ENCODE assay signal across 8 mouse cellular contexts in the genomic region with DNA sequence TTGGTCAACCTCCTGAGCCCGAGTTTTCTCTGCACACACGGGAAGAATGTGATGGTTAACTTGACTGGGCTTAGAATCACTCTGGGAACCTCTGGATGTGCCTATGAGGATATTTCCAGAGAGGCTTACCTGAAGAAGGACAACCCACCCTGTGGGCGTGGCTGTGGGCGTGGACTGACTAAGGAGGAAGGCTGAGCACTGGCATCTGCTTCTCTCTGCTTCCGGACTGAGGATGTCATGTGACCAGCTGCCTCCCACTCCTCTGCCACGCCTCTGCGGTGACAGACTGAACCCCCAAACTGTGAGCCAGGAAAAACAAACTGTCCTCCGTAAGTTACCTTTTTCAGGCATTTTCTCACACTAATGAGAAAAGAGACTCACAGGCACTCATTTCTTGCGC. TPM values are rescaled to one million over a fixed set of nuclear protein-coding genes. Genes with fewer than 3 reads are reported as not detected.
DNase-seq lines count a peak whose midpoint lies in the region; ATAC-seq and TF ChIP-seq lines count a peak whose summit lies in the region.

No protein-coding gene starts in this region.

- WGBS in lung, embryonic 15.5 days: 18% methylated on average over 9 of the region's 9 CpGs
- 20% methylated on average over 9 of the region's 9 CpGs for WGBS in stomach, postnatal 0 days

- no peak overlapping the region for H3K9ac ChIP-seq in lung, embryonic 15.5 days
- H3K9ac ChIP-seq in stomach, postnatal 0 days (ENCODE audit: low read length): 0 out of 2 replicates have a peak overlapping the region, but pooled peaks have one; percentile 8

- peak; percentile 56; the same call in 1 of the 2 replicates for ATAC-seq in lung, embryonic 15.5 days (ENCODE audit: borderline replicate concordance, extremely low read depth, low FRiP score, low TSS enrichment)
- ATAC-seq in stomach, postnatal 0 days (ENCODE audit: low FRiP score, low TSS enrichment): peak; percentile 21; the same call in 1 of the 2 replicates

- TF ChIP-seq CTCF in stomach, postnatal 0 days (IDR thresholded peaks at IDR 0.05; ENCODE audit: low read depth): no peak

- peak; percentile 37 to 56 for DNase-seq in urinary bladder, postnatal 36 days (ENCODE audit: low spot score in 2 of 2)
- no peak for DNase-seq in urinary bladder, postnatal 4 days (ENCODE audit: low spot score in 2 of 2)
- DNase-seq in kidney, adult 9 months: peak; percentile 82
- peak; percentile 87 for DNase-seq in stomach, postnatal 0 days (ENCODE audit: low spot score)
- no peak for DNase-seq in layer of hippocampus, postnatal 10 days (ENCODE audit: low spot score in 2 of 2)
- no peak for DNase-seq in thymus, postnatal 25 days

- no peak for TF ChIP-seq EP300 in stomach, postnatal 0 days (optimal IDR thresholded peaks at IDR 0.05)

- H3K4me3 ChIP-seq in erythroblast, embryonic 14.5 days (replicated peaks): peak overlapping the region; percentile 54
- H3K4me3 ChIP-seq in lung, embryonic 15.5 days: peak overlapping the region; percentile 18
- H3K4me3 ChIP-seq in stomach, postnatal 0 days (ENCODE audit: low read depth, low read length): peak overlapping the region; percentile 27

- H3K4me2 ChIP-seq in lung, embryonic 15.5 days: peak overlapping the region; percentile 44
- H3K4me2 ChIP-seq in stomach, postnatal 0 days (replicated peaks; ENCODE audit: low read depth): peak overlapping the region; percentile 40

- H3K4me1 ChIP-seq in erythroblast, embryonic 14.5 days (ENCODE audit: control insufficient read depth): peaks cover 42% of the 10 kb centered on the region
- peaks cover 16% of the 10 kb centered on the region for H3K4me1 ChIP-seq in lung, embryonic 15.5 days
- no peaks in the 10 kb centered on the region for H3K4me1 ChIP-seq in stomach, postnatal 0 days (replicated peaks; ENCODE audit: control insufficient read depth, insufficient read depth)

- no peaks in the 10 kb centered on the region for H3K36me3 ChIP-seq in erythroblast, embryonic 14.5 days (ENCODE audit: control insufficient read depth)
- H3K36me3 ChIP-seq in lung, embryonic 15.5 days: no peaks in the 10 kb centered on the region
- H3K36me3 ChIP-seq in stomach, postnatal 0 days (ENCODE audit: control insufficient read depth, insufficient read depth, low read length): no peaks in the 10 kb centered on the region

- H3K9me3 ChIP-seq in erythroblast, embryonic 14.5 days (ENCODE audit: control insufficient read depth, low read length): no peaks in the 10 kb centered on the region; the same call in 1 of the 2 replicates
- no peaks in the 10 kb centered on the region for H3K9me3 ChIP-seq in lung, embryonic 15.5 days
- no peaks in the 10 kb centered on the region for H3K9me3 ChIP-seq in stomach, postnatal 0 days (ENCODE audit: control insufficient read depth, low read length)

- no peak overlapping the region for H3K27ac ChIP-seq in lung, embryonic 15.5 days
- peak overlapping the region; percentile 45 for H3K27ac ChIP-seq in stomach, postnatal 0 days (replicated peaks)

- peaks cover 26% of the 10 kb centered on the region for H3K27me3 ChIP-seq in erythroblast, embryonic 14.5 days (ENCODE audit: control insufficient read depth)
- no peaks in the 10 kb centered on the region for H3K27me3 ChIP-seq in lung, embryonic 15.5 days
- H3K27me3 ChIP-seq in stomach, postnatal 0 days (ENCODE audit: control insufficient read depth, insufficient read depth, low read length): no peaks in the 10 kb centered on the region

RNA-seq across cellular contexts. Expression of a gene that starts 33.3 kb away (rescaled TPM):
- 0.03 TPM in 1 of 2 replicates, not detected in the other for polyA plus RNA-seq in erythroblast, embryonic 14.5 days (2012)
- polyA plus RNA-seq in lung, embryonic 15.5 days (2015; fragmentation: Nextera tagmentation; extraction: Ambion mirVana): 1.0 TPM in 2 replicates
- 2,145 and 2,418 TPM in 2 replicates for polyA plus RNA-seq in stomach, postnatal 0 days (2015; fragmentation: Nextera tagmentation; extraction: Ambion mirVana)
- 1 to 10 TPM in 1 of 2 experiments, under 1 TPM in 1; 0.91 to 1.6 TPM for total RNA-seq in layer of hippocampus, postnatal 10 days (2021)

Comparison
In these comparisons a context has a peak if more than half of its experiments do, and no peak if none do; other contexts are left out.
1. DNase-seq: peak in urinary bladder, postnatal 36 days (2 of 2), kidney, adult 9 months (single experiment) and stomach, postnatal 0 days (single experiment); none in urinary bladder, postnatal 4 days (0 of 2), layer of hippocampus, postnatal 10 days (0 of 2) and thymus, postnatal 25 days (single experiment).
2. RNA of a gene that starts 33.3 kb away (polyA plus RNA-seq): 2,145 to 2,418 TPM in stomach, postnatal 0 days; 1.0 TPM in lung, embryonic 15.5 days and 0.03 TPM in erythroblast, embryonic 14.5 days; every median in the first group is over 1,000 times any median in the second.
3. Peak in every context shown above with its lines, with median percentiles within 50 percentile points of each other: H3K4me3 ChIP-seq.